Comparison of ENCODE assay signal across 8 mouse cellular contexts in genomic region chr9:63909618-63910017, GRCm38 (mm10).
DNase-seq lines count a peak whose midpoint lies in the region; ATAC-seq and TF ChIP-seq lines count a peak whose summit lies in the region.

No protein-coding gene starts in this region.

- no peak overlapping the region for H3K4me3 ChIP-seq in forebrain, postnatal 0 days (ENCODE audit: low read depth, low read length)
- H3K4me3 ChIP-seq in stomach, embryonic 15.5 days (replicated peaks) = no peak overlapping the region

- no peaks in the 10 kb centered on the region for H3K27me3 ChIP-seq in forebrain, postnatal 0 days (ENCODE audit: insufficient read depth, low read length)
- no peaks in the 10 kb centered on the region for H3K27me3 ChIP-seq in stomach, embryonic 15.5 days (replicated peaks)

- no peak for ATAC-seq in cerebellum, adult (ENCODE audit: insufficient number of reproducible peaks, low FRiP score, low TSS enrichment)
- ATAC-seq in forebrain, postnatal 0 days = peak; percentile 73
- peak; percentile 74 for ATAC-seq in stomach, embryonic 15.5 days (ENCODE audit: insufficient read depth, low FRiP score, low read depth)

- H3K4me2 ChIP-seq in forebrain, postnatal 0 days (ENCODE audit: low read depth) = no peak overlapping the region
- H3K4me2 ChIP-seq in stomach, embryonic 15.5 days = no peak overlapping the region

- 13% methylated on average over 5 of the region's 5 CpGs for WGBS in forebrain, postnatal 0 days
- 11% methylated on average over 5 of the region's 5 CpGs for WGBS in stomach, embryonic 15.5 days

- H3K36me3 ChIP-seq in forebrain, postnatal 0 days (ENCODE audit: insufficient read depth) = no peaks in the 10 kb centered on the region
- H3K36me3 ChIP-seq in stomach, embryonic 15.5 days = no peaks in the 10 kb centered on the region

- H3K9me3 ChIP-seq in forebrain, postnatal 0 days (ENCODE audit: low read length) = no peaks in the 10 kb centered on the region
- no peaks in the 10 kb centered on the region for H3K9me3 ChIP-seq in stomach, embryonic 15.5 days

- peak; percentile 90 for TF ChIP-seq CTCF in brain, embryonic 14.5 days (IDR thresholded peaks at IDR 0.05; ENCODE audit: borderline replicate concordance, extremely low read depth, insufficient read depth, insufficient read length)
- TF ChIP-seq CTCF in forebrain, postnatal 0 days (IDR thresholded peaks at IDR 0.05; ENCODE audit: low read depth) = peak; percentile 94

- no peak overlapping the region for H3K27ac ChIP-seq in forebrain, postnatal 0 days (ENCODE audit: low read depth, low read length)
- peak overlapping the region; percentile 67 for H3K27ac ChIP-seq in stomach, embryonic 15.5 days

- no peaks in the 10 kb centered on the region for H3K4me1 ChIP-seq in forebrain, postnatal 0 days (ENCODE audit: insufficient read depth)
- no peaks in the 10 kb centered on the region for H3K4me1 ChIP-seq in stomach, embryonic 15.5 days

- no peak overlapping the region for H3K9ac ChIP-seq in forebrain, postnatal 0 days
- H3K9ac ChIP-seq in stomach, embryonic 15.5 days = no peak overlapping the region

- peak; percentile 31 for DNase-seq in cerebellum, adult 11 months
- DNase-seq in brain, embryonic 14.5 days (ENCODE audit: low read depth) = peak; percentile 85
- peak; percentile 83 for DNase-seq in forebrain, postnatal 0 days
- peak; percentile 49 for DNase-seq in hindlimb bud, embryonic 11.5 days (ENCODE audit: extremely low spot score, low read depth, low spot score)
- peak; percentile 77 to 78 for DNase-seq in left cerebral cortex, adult 18-20 months (ENCODE audit: low spot score in 2 of 2)
- DNase-seq in monocyte, adult 2 months (ENCODE audit: low read depth in 1 of 2, low spot score in 2 of 2) = peak; percentile 18 to 66

- no peak for TF ChIP-seq POLR2A in brain, embryonic 14.5 days (IDR thresholded peaks at IDR 0.05; ENCODE audit: borderline replicate concordance, extremely low read depth, insufficient read depth, insufficient read length, poor library complexity, severe bottlenecking)

Comparison
In these comparisons a context has a peak if more than half of its experiments do, and no peak if none do; other contexts are left out.
1. DNase-seq: peak in every context shown above with its lines; median percentile 85 in brain, embryonic 14.5 days; 83 in forebrain, postnatal 0 days; 78 in left cerebral cortex, adult 18-20 months; 49 in hindlimb bud, embryonic 11.5 days; 42 in monocyte, adult 2 months; 31 in cerebellum, adult 11 months.